Mouse (Mus musculus): Measurements from ENCODE around the gene Vmn1r120.
"Not testable (repeated sequence)": the region's sequence is repeated elsewhere in the genome, so short reads cannot be mapped to it uniquely, and the experiment has no call there.

DNA sequence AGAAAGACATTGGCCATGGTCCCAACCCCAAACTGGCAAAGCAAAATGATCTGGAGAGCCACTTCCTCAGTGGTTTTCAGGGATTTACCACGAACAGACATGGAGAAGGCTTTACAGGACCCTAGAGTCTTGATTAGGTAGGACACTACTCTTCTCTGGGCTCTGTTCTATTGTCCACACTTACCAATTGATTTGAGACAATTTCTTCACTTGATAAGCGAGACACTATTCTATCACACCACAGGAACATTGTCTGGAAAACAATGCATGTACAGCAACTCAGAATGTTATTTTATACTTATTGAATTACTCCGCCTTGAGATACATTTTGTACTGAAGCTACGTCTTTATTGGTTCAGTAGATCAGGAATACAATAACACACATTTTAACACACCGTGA is 44.8 kb upstream of the Vmn1r120 start, which contains the start of gene Vmn1r121:
- TF ChIP-seq MEF2A (IDR thresholded peaks at IDR 0.05; ENCODE audit: borderline replicate concordance, low read depth, low read length); POLR2A (IDR thresholded peaks at IDR 0.05; ENCODE audit: low read depth, low read length); HCFC1 (IDR thresholded peaks at IDR 0.05; ENCODE audit: low read depth, low read length); CTCF (conservative IDR thresholded peaks at IDR 0.05 in 1 of 2, IDR thresholded peaks at IDR 0.05 in 1 of 2; ENCODE audit: low read depth in 2 of 2, low read length in 2 of 2); EP300 (IDR thresholded peaks at IDR 0.05; ENCODE audit: low read length); BHLHE40 (IDR thresholded peaks at IDR 0.05; ENCODE audit: low read depth, low read length); CHD1 (IDR thresholded peaks at IDR 0.05; ENCODE audit: low read depth, low read length); ZC3H11A (IDR thresholded peaks at IDR 0.05; ENCODE audit: low read depth, low read length); RAD21 (IDR thresholded peaks at IDR 0.05; ENCODE audit: low read depth, low read length); ZNF384 (IDR thresholded peaks at IDR 0.05; ENCODE audit: low read depth, low read length); MAZ (IDR thresholded peaks at IDR 0.05; ENCODE audit: low read depth, low read length): not testable (repeated sequence)

Data from CH12.LX (cell line).